Mouse (Mus musculus) brown adipose tissue, adult 24 weeks (tissue): ENCODE measurements around the gene Spred2. TPM values are rescaled to one million over a fixed set of nuclear protein-coding genes. Genes with fewer than 3 reads are reported as not detected.

ENCODE experiments used
- H3K27ac ChIP-seq: fragments of 200-500 bp; replicated peaks from 2 replicates; pipeline ENCODE4 v1.5.1; 2012; ENCODE audit warnings: low read depth, mild to moderate bottlenecking, low read length
- H3K4me1 ChIP-seq: fragments of 200-500 bp; 2 replicates; pipeline ENCODE4 v1.6.1; 2012; ENCODE audit warnings: low read length, mixed read lengths; ENCODE audit not compliant: control insufficient read depth, insufficient read depth, insufficient read length
- H3K4me3 ChIP-seq: fragments of 200-500 bp; 2 replicates; pipeline ENCODE4 v1.5.1; 2012; ENCODE audit warnings: low read depth, mild to moderate bottlenecking, low read length, moderate library complexity; ENCODE audit not compliant: insufficient read depth
- polyA plus RNA-seq: library from polyadenylated mRNA; stranded (reverse); fragments of >200 nt; gene quantifications from 2 replicates; pipeline ENCODE4 v1.2.4, GENCODE M21; 2012; ENCODE audit not compliant: missing spikeins, insufficient read depth, insufficient read length

The Spred2 gene
- polyA plus RNA-seq, 1 experiment, result 8.4 TPM

- Histone ChIP-seq H3K4me3 (no peak overlapping the region), H3K4me1 (peaks cover 23% of the 10 kb centered on the region), H3K27ac (no peak overlapping the region)
Observed at GRCm38 (mm10) chr11:19935524-19936354, 11.6 kb downstream of the Spred2 start.

- Histone ChIP-seq H3K4me1 (peaks cover 30% of the 10 kb centered on the region), H3K4me3 (no peak overlapping the region), H3K27ac (no peak overlapping the region)
Observed at GRCm38 (mm10) chr11:19938456-19939004, 14.4 kb downstream of the Spred2 start.

GRCm38 (mm10) chr11:19939305-19939730, 15.1 kb downstream of the Spred2 start:
- no peak overlapping the region for H3K27ac ChIP-seq
- H3K4me3 ChIP-seq, result no peak overlapping the region
- peaks cover 30% of the 10 kb centered on the region for H3K4me1 ChIP-seq

- Histone ChIP-seq H3K27ac (no peak overlapping the region), H3K4me1 (peaks cover 30% of the 10 kb centered on the region), H3K4me3 (no peak overlapping the region)
Observed at GRCm38 (mm10) chr11:19939831-19940230, 15.7 kb downstream of the Spred2 start.

GRCm38 (mm10) chr11:19941156-19941777, 17.1 kb downstream of the Spred2 start:
- Histone ChIP-seq H3K27ac (no peak overlapping the region), H3K4me3 (no peak overlapping the region), H3K4me1 (peaks cover 25% of the 10 kb centered on the region)

- Histone ChIP-seq H3K27ac (no peak overlapping the region), H3K4me1 (peaks cover 25% of the 10 kb centered on the region), H3K4me3 (no peak overlapping the region)
Observed at GRCm38 (mm10) chr11:19941978-19942377, 17.8 kb downstream of the Spred2 start.

GRCm38 (mm10) chr11:19943753-19944152, 19.6 kb downstream of the Spred2 start:
- H3K4me1 ChIP-seq, result peaks cover 38% of the 10 kb centered on the region
- H3K27ac ChIP-seq, result no peak overlapping the region
- H3K4me3 ChIP-seq, result no peak overlapping the region

GRCm38 (mm10) chr11:19944701-19945100, 20.5 kb downstream of the Spred2 start:
- Histone ChIP-seq H3K4me1 (peaks cover 36% of the 10 kb centered on the region), H3K27ac (no peak overlapping the region), H3K4me3 (no peak overlapping the region)

GRCm38 (mm10) chr11:19946721-19947120, 22.5 kb downstream of the Spred2 start:
- Histone ChIP-seq H3K4me3 (no peak overlapping the region), H3K27ac (no peak overlapping the region)

GRCm38 (mm10) chr11:19947626-19948135, 23.5 kb downstream of the Spred2 start:
- Histone ChIP-seq H3K27ac (0 out of 2 replicates have a peak overlapping the region, but pooled peaks have one; percentile 21), H3K4me3 (no peak overlapping the region), H3K4me1 (peaks cover 42% of the 10 kb centered on the region)

More at GRCm38 (mm10) chr11:19946721-19947120, 22.5 kb downstream of the Spred2 start:
- peaks cover 40% of the 10 kb centered on the region for H3K4me1 ChIP-seq

GRCm38 (mm10) chr11:19949725-19950124, 25.6 kb downstream of the Spred2 start:
- no peak overlapping the region for H3K27ac ChIP-seq

GRCm38 (mm10) chr11:19950169-19950568, 26.0 kb downstream of the Spred2 start:
- no peak overlapping the region for H3K4me3 ChIP-seq
- 0 out of 2 replicates have a peak overlapping the region, but pooled peaks have one; percentile 11 for H3K27ac ChIP-seq
- peaks cover 52% of the 10 kb centered on the region for H3K4me1 ChIP-seq

More at GRCm38 (mm10) chr11:19949725-19950124, 25.6 kb downstream of the Spred2 start:
- Histone ChIP-seq H3K4me1 (peaks cover 48% of the 10 kb centered on the region), H3K4me3 (no peak overlapping the region)

GRCm38 (mm10) chr11:19952963-19953362, 28.8 kb downstream of the Spred2 start:
- peaks cover 50% of the 10 kb centered on the region for H3K4me1 ChIP-seq

GRCm38 (mm10) chr11:19953919-19954318, 29.7 kb downstream of the Spred2 start:
- Histone ChIP-seq H3K27ac (no peak overlapping the region), H3K4me1 (peaks cover 41% of the 10 kb centered on the region), H3K4me3 (no peak overlapping the region)

More at GRCm38 (mm10) chr11:19952963-19953362, 28.8 kb downstream of the Spred2 start:
- Histone ChIP-seq H3K4me3 (no peak overlapping the region), H3K27ac (no peak overlapping the region)

GRCm38 (mm10) chr11:19955069-19955468, 30.9 kb downstream of the Spred2 start:
- Histone ChIP-seq H3K4me1 (peaks cover 33% of the 10 kb centered on the region), H3K4me3 (no peak overlapping the region), H3K27ac (peak overlapping the region; percentile 38; the same call in 1 of the 2 replicates)
